Mouse (Mus musculus): ENCODE data around the gene Chchd3. TPM values are rescaled to one million over a fixed set of nuclear protein-coding genes. Genes with fewer than 3 reads are reported as not detected.

The Chchd3 gene
- polyA plus RNA-seq, 1 experiment = 68.9 TPM

- H3K36me3 ChIP-seq (ENCODE audit: control insufficient read depth, insufficient read depth, low read length) = peaks cover 10% of the 10 kb centered on the region; the same call in 1 of the 2 replicates
- WGBS = 98% methylated on average over 6 of the region's 6 CpGs
- H3K4me1 ChIP-seq (replicated peaks; ENCODE audit: control insufficient read depth, insufficient read depth, low read length) = peaks cover 6% of the 10 kb centered on the region
- H3K4me3 ChIP-seq (ENCODE audit: control insufficient read depth, insufficient read depth, low read length) = no peak overlapping the region
- DNase-seq = no peak
- no peak for TF ChIP-seq POLR2A (IDR thresholded peaks at IDR 0.05; ENCODE audit: control insufficient read depth, extremely low read depth, insufficient read depth, low read length, poor library complexity)
- no peak for TF ChIP-seq CTCF (IDR thresholded peaks at IDR 0.05; ENCODE audit: borderline replicate concordance, control insufficient read depth, extremely low read depth, insufficient read depth, low read length, poor library complexity)
- no peaks in the 10 kb centered on the region for H3K27me3 ChIP-seq (ENCODE audit: control insufficient read depth, insufficient read depth, low read length)
- no peak overlapping the region for H3K27ac ChIP-seq (ENCODE audit: control insufficient read depth, insufficient read depth, low read length)
These were observed 10.2 kb downstream of the Chchd3 start for GRCm38 (mm10) chr6:33049705-33050420.

DNA sequence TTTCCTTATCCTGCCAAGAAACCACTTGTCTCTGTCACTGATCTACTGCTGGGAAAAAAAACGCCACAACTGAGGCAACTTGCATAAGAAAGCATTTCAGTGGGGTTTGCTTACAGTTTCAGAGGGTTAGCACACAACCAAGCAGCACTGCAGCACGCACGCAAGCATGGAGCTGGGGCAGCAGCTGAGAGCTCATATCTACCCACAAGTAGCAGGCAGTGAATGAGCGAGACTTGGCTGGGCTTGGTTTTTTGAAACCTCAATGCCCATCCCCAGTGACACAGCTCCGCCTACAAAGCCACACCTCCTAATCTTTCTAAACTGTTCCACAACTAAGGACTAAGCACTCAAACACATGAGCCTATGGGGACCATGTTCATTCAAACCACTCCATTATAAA, 16.6 kb downstream of the Chchd3 start:
- TF ChIP-seq CTCF (IDR thresholded peaks at IDR 0.05; ENCODE audit: borderline replicate concordance, control insufficient read depth, extremely low read depth, insufficient read depth, low read length, poor library complexity) (no peak), POLR2A (IDR thresholded peaks at IDR 0.05; ENCODE audit: control insufficient read depth, extremely low read depth, insufficient read depth, low read length, poor library complexity) (no peak)
- WGBS = 43% methylated on average over 5 of the region's 5 CpGs
- no peaks in the 10 kb centered on the region for H3K27me3 ChIP-seq (ENCODE audit: control insufficient read depth, insufficient read depth, low read length)

GRCm38 (mm10) chr6:33042880-33043279, 17.2 kb downstream of the Chchd3 start:
- no peak for DNase-seq
- no peaks in the 10 kb centered on the region for H3K4me1 ChIP-seq (replicated peaks; ENCODE audit: control insufficient read depth, insufficient read depth, low read length)
- H3K27ac ChIP-seq (ENCODE audit: control insufficient read depth, insufficient read depth, low read length) = no peak overlapping the region
- no peak overlapping the region for H3K4me3 ChIP-seq (ENCODE audit: control insufficient read depth, insufficient read depth, low read length)
- H3K27me3 ChIP-seq (ENCODE audit: control insufficient read depth, insufficient read depth, low read length) = no peaks in the 10 kb centered on the region
- H3K36me3 ChIP-seq (ENCODE audit: control insufficient read depth, insufficient read depth, low read length) = no peaks in the 10 kb centered on the region; the same call in 1 of the 2 replicates
- 89% methylated on average over 1 of the region's 1 CpGs for WGBS
- no peak for TF ChIP-seq CTCF (IDR thresholded peaks at IDR 0.05; ENCODE audit: borderline replicate concordance, control insufficient read depth, extremely low read depth, insufficient read depth, low read length, poor library complexity)
- no peak for TF ChIP-seq POLR2A (IDR thresholded peaks at IDR 0.05; ENCODE audit: control insufficient read depth, extremely low read depth, insufficient read depth, low read length, poor library complexity)

More for the DNA sequence above, 16.6 kb downstream of the Chchd3 start:
- H3K4me1 ChIP-seq (replicated peaks; ENCODE audit: control insufficient read depth, insufficient read depth, low read length) = no peaks in the 10 kb centered on the region
- peaks cover 5% of the 10 kb centered on the region; the same call in 1 of the 2 replicates for H3K36me3 ChIP-seq (ENCODE audit: control insufficient read depth, insufficient read depth, low read length)
- no peak overlapping the region for H3K4me3 ChIP-seq (ENCODE audit: control insufficient read depth, insufficient read depth, low read length)
- no peak for DNase-seq
- no peak overlapping the region for H3K27ac ChIP-seq (ENCODE audit: control insufficient read depth, insufficient read depth, low read length)

DNA sequence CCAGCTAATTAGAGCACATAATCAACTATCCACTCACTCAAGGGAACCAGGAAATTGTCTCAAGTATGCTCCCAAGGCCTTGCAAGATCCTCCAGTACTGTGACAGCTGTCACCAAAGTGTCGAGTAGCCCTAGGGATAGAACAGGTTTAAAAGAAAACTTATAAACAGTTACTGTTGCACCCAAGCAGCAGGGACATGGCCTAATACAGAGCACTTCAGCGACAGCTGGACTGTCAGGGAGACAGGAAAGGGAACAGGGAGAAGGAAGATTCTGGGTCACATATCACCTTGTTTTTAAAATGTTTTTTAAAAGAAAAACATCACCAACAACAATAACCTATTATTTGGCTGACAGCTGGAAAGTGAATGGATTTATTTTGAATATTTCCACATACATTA, 18.1 kb downstream of the Chchd3 start:
- 96% methylated on average over 2 of the region's 2 CpGs for WGBS
- Histone ChIP-seq H3K27ac (ENCODE audit: control insufficient read depth, insufficient read depth, low read length) (no peak overlapping the region), H3K4me1 (replicated peaks; ENCODE audit: control insufficient read depth, insufficient read depth, low read length) (no peaks in the 10 kb centered on the region), H3K4me3 (ENCODE audit: control insufficient read depth, insufficient read depth, low read length) (no peak overlapping the region), H3K27me3 (ENCODE audit: control insufficient read depth, insufficient read depth, low read length) (no peaks in the 10 kb centered on the region), H3K36me3 (ENCODE audit: control insufficient read depth, insufficient read depth, low read length) (no peaks in the 10 kb centered on the region; the same call in 1 of the 2 replicates)
- TF ChIP-seq CTCF (IDR thresholded peaks at IDR 0.05; ENCODE audit: borderline replicate concordance, control insufficient read depth, extremely low read depth, insufficient read depth, low read length, poor library complexity) (no peak), POLR2A (IDR thresholded peaks at IDR 0.05; ENCODE audit: control insufficient read depth, extremely low read depth, insufficient read depth, low read length, poor library complexity) (no peak)
- DNase-seq = no peak

GRCm38 (mm10) chr6:33040360-33041090, 19.5 kb downstream of the Chchd3 start:
- H3K36me3 ChIP-seq (ENCODE audit: control insufficient read depth, insufficient read depth, low read length) = no peaks in the 10 kb centered on the region; the same call in 1 of the 2 replicates
- no peaks in the 10 kb centered on the region for H3K27me3 ChIP-seq (ENCODE audit: control insufficient read depth, insufficient read depth, low read length)
- H3K4me3 ChIP-seq (ENCODE audit: control insufficient read depth, insufficient read depth, low read length) = no peak overlapping the region
- H3K27ac ChIP-seq (ENCODE audit: control insufficient read depth, insufficient read depth, low read length) = no peak overlapping the region
- H3K4me1 ChIP-seq (replicated peaks; ENCODE audit: control insufficient read depth, insufficient read depth, low read length) = no peaks in the 10 kb centered on the region
- DNase-seq = no peak
- TF ChIP-seq POLR2A (IDR thresholded peaks at IDR 0.05; ENCODE audit: control insufficient read depth, extremely low read depth, insufficient read depth, low read length, poor library complexity) = no peak
- no peak for TF ChIP-seq CTCF (IDR thresholded peaks at IDR 0.05; ENCODE audit: borderline replicate concordance, control insufficient read depth, extremely low read depth, insufficient read depth, low read length, poor library complexity)
- 97% methylated on average over 4 of the region's 4 CpGs for WGBS

DNA sequence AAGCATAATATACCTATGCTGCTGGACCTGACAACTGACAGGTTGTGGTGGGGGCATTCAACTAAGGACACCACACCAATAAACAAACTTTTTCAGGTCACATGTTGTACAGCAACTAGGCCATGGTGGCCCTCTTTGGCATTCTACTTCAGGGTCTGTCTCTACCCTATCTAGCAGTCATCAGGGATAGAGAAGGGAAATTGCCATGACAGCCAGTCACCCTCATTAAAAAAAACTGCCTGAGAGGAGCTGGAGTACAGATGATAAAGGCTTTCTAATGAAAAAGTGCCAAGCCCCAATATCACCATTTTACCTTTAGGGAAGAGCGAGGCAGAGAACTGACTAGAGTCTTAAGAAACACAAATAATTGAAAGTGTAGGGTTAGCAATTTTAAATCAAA, 27.5 kb downstream of the Chchd3 start:
- 98% methylated on average over 1 of the region's 1 CpGs for WGBS
- Histone ChIP-seq H3K27ac (ENCODE audit: control insufficient read depth, insufficient read depth, low read length) (no peak overlapping the region), H3K27me3 (ENCODE audit: control insufficient read depth, insufficient read depth, low read length) (no peaks in the 10 kb centered on the region), H3K36me3 (ENCODE audit: control insufficient read depth, insufficient read depth, low read length) (no peaks in the 10 kb centered on the region), H3K4me3 (ENCODE audit: control insufficient read depth, insufficient read depth, low read length) (no peak overlapping the region), H3K4me1 (replicated peaks; ENCODE audit: control insufficient read depth, insufficient read depth, low read length) (no peaks in the 10 kb centered on the region)
- TF ChIP-seq POLR2A (IDR thresholded peaks at IDR 0.05; ENCODE audit: control insufficient read depth, extremely low read depth, insufficient read depth, low read length, poor library complexity) = no peak
- TF ChIP-seq CTCF (IDR thresholded peaks at IDR 0.05; ENCODE audit: borderline replicate concordance, control insufficient read depth, extremely low read depth, insufficient read depth, low read length, poor library complexity) = no peak
- no peak for DNase-seq

All from thymus, adult 2 months (tissue).